Mouse (Mus musculus) monocyte, adult 5-6 weeks (primary cell): ENCODE measurements at regions not wholly inside any gene's neighbourhood (a gene's known extent, or its start where the extent isn't known, plus 50 kb on each side); places are given as distances from the start of the nearest gene placed in this dataset.

Experiments used
- ATAC-seq: fragments of 153-309, 156-312 bp; replicated peaks from 2 replicates; pipeline ENCODE4 v1.8.0; 2017; ENCODE audit warnings: mild to moderate bottlenecking; ENCODE audit not compliant: low TSS enrichment, insufficient number of reproducible peaks, severe bottlenecking, poor library complexity, low FRiP score

- ATAC-seq = no peak
Observed at GRCm38 (mm10) chr3:57910020-57910419, 62.1 kb upstream of the Pfn2 start.

DNA sequence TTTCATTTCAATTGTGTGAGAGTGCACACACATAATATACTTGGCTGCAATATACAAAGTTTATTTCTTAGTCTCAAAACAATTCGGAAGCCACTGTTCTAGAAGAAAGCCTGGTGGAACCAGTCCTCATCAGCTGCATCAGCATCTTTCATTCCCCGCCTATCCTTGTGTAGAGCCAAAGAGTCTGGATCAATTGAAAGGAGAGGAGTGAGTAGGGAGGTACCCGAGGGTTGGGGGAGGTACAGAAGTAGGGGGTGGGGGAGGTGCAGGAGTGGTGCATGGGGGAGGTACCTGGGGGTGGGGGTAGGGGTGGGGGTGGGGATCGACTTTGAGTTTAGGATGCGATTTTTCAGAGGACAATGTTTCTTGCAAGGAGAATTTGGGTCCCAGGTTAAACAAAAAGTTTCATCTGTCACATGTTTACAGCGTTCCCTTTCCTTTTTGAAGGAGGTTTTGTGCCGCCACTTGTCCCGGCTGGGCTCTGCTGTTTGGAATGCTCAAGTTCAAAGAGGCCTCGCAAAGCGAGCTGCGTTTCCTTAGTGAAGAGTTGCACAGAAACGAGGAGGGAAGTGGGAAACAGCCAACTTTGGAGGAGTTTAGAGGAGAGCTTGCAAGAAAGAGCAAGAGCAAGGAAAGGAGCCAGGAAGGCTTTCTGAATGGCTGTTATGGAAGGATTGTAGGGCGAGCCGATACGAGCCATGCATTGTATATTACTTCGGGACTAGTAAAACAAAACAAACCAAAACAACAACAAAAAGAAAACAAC lies 64.1 kb upstream of the Pfn2 start:
- ATAC-seq = no peak

DNA sequence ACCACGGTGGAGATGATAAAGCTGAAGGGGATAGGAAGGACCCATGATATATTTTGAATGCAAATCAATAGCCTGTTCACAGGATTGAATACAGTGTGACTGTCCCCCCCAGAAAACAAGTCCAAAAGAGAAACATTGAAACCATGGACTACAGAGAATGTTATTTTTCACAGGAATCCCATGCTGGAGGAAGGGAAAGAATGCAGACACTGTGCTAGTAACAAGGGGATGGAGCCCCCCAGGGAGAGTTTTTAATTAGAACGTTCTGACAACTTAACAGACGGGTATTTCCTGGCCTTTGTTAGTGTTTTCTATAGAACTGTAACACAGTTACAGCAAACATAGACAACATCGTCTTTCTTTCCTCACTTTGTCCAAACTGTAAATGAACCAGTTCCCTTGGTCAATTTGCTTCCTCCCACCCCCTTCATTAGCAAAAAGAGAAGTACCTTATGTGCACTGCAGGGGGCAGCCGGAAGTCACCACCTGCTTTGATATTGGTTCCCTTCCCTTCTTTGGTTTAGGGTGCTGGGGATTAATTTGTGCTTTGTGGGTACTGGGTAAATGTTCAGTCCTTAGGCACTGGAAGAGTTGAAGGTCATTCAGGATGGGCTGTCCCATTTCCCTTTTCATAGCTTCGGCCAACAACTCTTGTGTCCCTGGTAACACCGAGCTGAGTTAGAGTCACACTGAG lies 64.9 kb upstream of the Pfn2 start:
- no peak for ATAC-seq

DNA sequence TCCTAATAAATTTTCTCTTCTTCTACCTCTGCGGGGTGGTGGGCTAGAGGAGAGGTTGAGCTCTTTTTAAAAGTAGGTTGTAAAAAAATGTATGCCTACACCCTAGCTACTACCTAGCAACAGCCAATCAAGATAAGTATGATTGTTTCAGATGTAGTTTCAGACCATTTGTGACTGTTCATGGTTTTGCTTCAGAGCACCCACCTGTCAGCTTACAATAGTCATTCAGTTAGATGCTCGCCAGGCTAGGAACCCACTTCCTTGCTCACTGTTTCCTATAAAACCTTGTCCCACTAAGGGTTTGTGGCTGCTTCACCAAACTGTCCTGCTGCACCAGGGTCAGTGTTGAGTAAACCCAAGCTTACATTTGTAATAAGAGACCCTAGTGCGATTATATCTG lies 66.8 kb upstream of the Pfn2 start:
- ATAC-seq = no peak

DNA sequence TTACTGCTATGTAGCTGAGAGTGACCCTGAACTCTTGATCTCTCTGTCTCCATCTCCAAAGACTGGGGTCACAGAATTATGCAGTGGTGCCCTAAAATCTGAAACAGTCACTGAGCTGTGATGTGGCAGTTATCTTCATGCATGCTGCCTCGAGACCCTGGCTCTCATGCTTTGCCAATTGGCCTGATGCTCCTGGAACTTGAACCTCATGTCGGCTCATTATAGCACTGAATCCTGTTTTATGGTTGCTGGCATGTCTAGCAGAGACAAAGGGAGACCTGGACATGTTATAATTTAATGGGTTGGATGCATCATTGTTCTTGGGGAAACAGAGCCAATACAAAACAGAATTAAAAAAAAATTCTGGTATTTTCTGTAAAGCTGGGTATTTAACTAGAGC lies 71.0 kb upstream of the Pfn2 start:
- no peak for ATAC-seq

DNA sequence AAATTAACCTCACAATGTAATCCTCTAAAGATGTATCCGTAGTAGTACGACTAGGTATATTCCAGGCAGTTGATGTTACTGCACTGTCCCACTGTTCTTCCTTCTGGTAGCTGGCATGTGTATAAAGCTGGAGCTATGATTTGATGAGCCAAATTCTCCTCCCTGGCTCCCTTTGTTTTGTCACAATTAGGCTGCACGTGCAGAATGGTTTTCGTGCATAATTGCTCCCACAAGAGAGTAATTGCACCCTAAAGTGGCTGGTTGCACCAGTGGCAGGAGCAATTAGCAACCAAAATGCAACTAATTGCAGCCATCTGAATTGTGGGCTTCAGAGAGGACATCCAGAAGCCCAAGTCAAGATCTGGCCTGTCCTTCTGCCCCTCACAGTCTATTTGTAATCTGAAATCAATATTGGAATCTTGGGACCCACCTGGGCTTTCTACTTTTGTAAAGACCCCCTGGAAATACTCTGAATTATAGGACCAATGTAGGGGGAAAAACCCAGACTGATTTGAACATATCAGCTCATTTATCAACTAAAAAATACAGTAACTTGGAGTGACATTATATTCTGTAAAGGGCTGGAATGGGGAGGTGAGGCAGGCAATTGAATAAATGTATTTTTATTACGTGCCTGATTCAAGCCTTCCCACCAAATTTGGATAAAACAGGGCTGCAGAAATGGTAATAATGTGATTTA lies 71.7 kb upstream of the Pfn2 start:
- ATAC-seq = no peak

- no peak for ATAC-seq
Observed at GRCm38 (mm10) chr3:57920090-57920432, 72.2 kb upstream of the Pfn2 start.

GRCm38 (mm10) chr3:57921071-57921882 lies 73.4 kb upstream of the Pfn2 start:
- no peak for ATAC-seq

DNA sequence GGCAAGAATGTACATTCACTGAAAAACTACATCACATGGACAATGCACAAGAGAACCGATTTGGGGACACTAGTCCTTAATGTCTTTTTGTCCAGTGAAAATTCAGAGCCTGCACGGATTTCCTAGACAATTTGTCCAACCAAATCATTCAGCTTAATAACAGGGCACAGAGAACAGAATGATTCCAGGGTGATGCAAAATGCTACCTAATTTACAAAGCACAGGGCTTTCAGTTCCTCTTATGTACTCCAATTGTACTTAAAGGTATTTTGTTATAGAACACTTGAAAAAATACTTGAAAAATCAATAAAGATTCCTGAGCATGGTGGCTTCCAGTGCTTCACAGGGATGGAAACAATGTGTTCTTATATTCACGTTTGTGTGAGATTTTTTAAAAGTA lies 75.2 kb upstream of the Pfn2 start:
- no peak for ATAC-seq

DNA sequence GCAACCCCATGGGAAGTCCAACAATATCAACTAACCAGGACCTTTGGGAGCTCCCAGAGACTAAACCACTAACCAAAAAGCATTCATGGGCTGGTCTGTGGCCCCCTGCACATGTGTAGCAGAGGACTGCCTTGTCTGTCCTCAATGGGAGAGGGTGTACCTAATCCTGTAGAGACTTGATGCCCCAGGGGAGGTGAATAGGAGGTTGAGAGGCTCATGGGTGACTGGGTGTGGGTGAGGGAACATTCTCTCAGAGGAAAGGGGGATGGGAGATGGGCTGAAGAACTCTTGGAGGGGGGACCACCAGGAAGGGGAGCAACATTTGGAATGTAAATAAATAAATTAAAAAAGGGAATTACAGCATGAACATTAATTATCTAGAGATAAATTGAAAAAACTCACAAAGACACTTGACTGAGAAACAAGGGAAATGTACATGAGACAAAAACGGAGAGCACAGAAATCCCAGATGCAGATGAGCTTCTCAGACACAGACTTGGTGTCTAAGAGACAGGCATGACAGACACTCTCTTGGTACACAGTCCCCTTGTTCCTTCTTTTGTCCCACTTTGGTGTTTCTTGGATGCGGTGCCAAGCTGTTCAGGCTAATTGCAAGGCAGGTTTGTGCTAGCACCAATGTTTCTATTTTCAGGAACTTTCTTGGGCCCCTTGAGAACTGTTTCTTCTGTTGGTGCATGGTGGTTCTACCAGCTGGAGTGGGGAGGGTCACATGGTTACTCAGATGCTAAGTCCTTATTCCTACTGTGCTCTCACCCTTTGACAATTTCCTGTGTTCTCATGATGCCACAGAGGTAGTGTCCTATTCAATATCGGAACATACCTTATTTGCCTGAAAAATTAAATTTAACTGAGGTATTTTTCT lies 85.0 kb upstream of the Pfn2 start:
- no peak for ATAC-seq

GRCm38 (mm10) chr3:57935042-57935610 lies 87.2 kb upstream of the Pfn2 start:
- no peak for ATAC-seq

GRCm38 (mm10) chr3:57940504-57941381 lies 92.9 kb upstream of the Pfn2 start:
- ATAC-seq = no peak

DNA sequence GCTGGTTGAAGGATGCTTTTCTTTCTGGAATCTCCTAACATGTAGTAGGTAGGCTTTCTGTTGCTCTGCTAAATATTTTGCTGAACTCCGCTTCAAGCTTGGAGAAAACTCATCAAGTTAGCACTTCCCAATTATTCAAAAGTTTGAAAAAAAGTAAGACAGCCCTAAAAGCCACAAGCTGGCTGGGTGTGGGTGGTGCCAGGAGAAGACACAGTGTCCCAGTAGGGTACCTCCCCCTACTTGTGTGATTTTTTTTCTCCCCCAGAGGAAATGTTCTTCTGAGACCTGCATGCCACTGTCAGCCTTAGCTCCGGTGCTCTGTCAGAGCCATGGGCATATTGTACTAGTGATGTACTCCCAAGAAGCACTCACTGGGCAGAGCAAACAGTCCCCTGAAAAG lies 96.8 kb upstream of the Pfn2 start:
- no peak for ATAC-seq

DNA sequence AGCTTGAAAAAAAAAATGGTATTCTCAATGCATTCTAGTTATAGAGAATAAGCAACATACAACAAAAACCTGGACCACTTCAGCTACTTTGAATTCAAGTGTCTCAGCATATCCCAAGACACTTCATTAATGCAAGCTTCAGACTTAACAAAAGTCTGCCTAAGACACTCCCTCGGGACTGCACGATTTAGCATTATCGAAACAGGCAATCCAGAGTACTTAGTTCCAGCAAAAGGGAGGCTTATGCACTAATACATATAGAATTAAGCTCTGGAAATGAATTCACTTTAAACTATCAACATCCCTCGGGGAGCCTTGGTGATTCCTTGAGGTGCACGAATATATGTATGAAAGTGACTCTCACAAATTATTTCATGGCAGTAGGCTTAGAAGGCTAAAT lies 97.9 kb upstream of the Pfn2 start:
- ATAC-seq = no peak

- no peak for ATAC-seq
Observed at GRCm38 (mm10) chr3:57947331-57947730, 99.5 kb upstream of the Pfn2 start.

GRCm38 (mm10) chr3:57948720-57949119 lies 100.8 kb upstream of the Pfn2 start:
- no peak for ATAC-seq
